Mouse (Mus musculus): Measurements from ENCODE around the gene Nle1. TPM values are rescaled to one million over a fixed set of nuclear protein-coding genes. Genes with fewer than 3 reads are reported as not detected.

Gene Nle1
- polyA plus RNA-seq, 1 experiment: not detected

GRCm38 (mm10) chr11:82852958-82853357, 55.3 kb downstream of the Nle1 start:
- Histone ChIP-seq H3K27ac (ENCODE audit: insufficient read depth, low read depth, low read length) (no peak overlapping the region), H3K4me1 (ENCODE audit: control insufficient read depth, insufficient read depth, low read length) (no peaks in the 10 kb centered on the region), H3K4me3 (ENCODE audit: insufficient read depth, low read depth, low read length) (no peak overlapping the region)
- WGBS: 92% methylated on average over 7 of the region's 7 CpGs
- TF ChIP-seq CTCF (IDR thresholded peaks at IDR 0.05; ENCODE audit: insufficient read depth, low read depth, low read length) (no peak), POLR2A (IDR thresholded peaks at IDR 0.05; ENCODE audit: insufficient read depth, low read depth, low read length) (no peak)

- WGBS: 92% methylated on average over 10 of the region's 10 CpGs
- TF ChIP-seq CTCF (IDR thresholded peaks at IDR 0.05; ENCODE audit: insufficient read depth, low read depth, low read length) (no peak), POLR2A (IDR thresholded peaks at IDR 0.05; ENCODE audit: insufficient read depth, low read depth, low read length) (no peak)
- Histone ChIP-seq H3K4me1 (ENCODE audit: control insufficient read depth, insufficient read depth, low read length) (no peaks in the 10 kb centered on the region), H3K4me3 (ENCODE audit: insufficient read depth, low read depth, low read length) (no peak overlapping the region), H3K27ac (ENCODE audit: insufficient read depth, low read depth, low read length) (no peak overlapping the region)
Measured at GRCm38 (mm10) chr11:82852540-82852939, 55.7 kb downstream of the Nle1 start.

GRCm38 (mm10) chr11:82852115-82852514, 56.1 kb downstream of the Nle1 start:
- no peak overlapping the region for H3K4me3 ChIP-seq (ENCODE audit: insufficient read depth, low read depth, low read length)
- H3K27ac ChIP-seq (ENCODE audit: insufficient read depth, low read depth, low read length): no peak overlapping the region
- WGBS: 92% methylated on average over 11 of the region's 11 CpGs
- H3K4me1 ChIP-seq (ENCODE audit: control insufficient read depth, insufficient read depth, low read length): no peaks in the 10 kb centered on the region
- TF ChIP-seq POLR2A (IDR thresholded peaks at IDR 0.05; ENCODE audit: insufficient read depth, low read depth, low read length) (no peak), CTCF (IDR thresholded peaks at IDR 0.05; ENCODE audit: insufficient read depth, low read depth, low read length) (no peak)

Other genes with a start within 250 kb of the Nle1 start
- gene Cct6b, start 144.1 kb downstream of the Nle1 start, polyA plus RNA-seq (2012; ENCODE audit: insufficient read depth, insufficient read length, low replicate concordance, missing spikeins): not detected in 2 replicates
- gene Zfp830, start 144.1 kb downstream of the Nle1 start, polyA plus RNA-seq (2012; ENCODE audit: insufficient read depth, insufficient read length, low replicate concordance, missing spikeins): not detected in 2 replicates
- not detected in 2 replicates for gene Lig3, start 127.3 kb downstream of the Nle1 start, polyA plus RNA-seq (2012; ENCODE audit: insufficient read depth, insufficient read length, low replicate concordance, missing spikeins)
- gene Rffl, start 37.2 kb downstream of the Nle1 start, polyA plus RNA-seq (2012; ENCODE audit: insufficient read depth, insufficient read length, low replicate concordance, missing spikeins): not detected in 2 replicates
- gene Rad51d, start 17.8 kb downstream of the Nle1 start, polyA plus RNA-seq (2012; ENCODE audit: insufficient read depth, insufficient read length, low replicate concordance, missing spikeins): not detected in 2 replicates
- not detected in 2 replicates for gene Fndc8, start 16.3 kb downstream of the Nle1 start, polyA plus RNA-seq (2012; ENCODE audit: insufficient read depth, insufficient read length, low replicate concordance, missing spikeins)
- not detected in 2 replicates for gene Unc45b, start 2.1 kb upstream of the Nle1 start, polyA plus RNA-seq (2012; ENCODE audit: insufficient read depth, insufficient read length, low replicate concordance, missing spikeins)
- gene Slfn5, start 42.9 kb upstream of the Nle1 start, polyA plus RNA-seq (2012; ENCODE audit: insufficient read depth, insufficient read length, low replicate concordance, missing spikeins): not detected in 2 replicates
- not detected in 2 replicates for gene Slfn9, start 83.4 kb upstream of the Nle1 start, polyA plus RNA-seq (2012; ENCODE audit: insufficient read depth, insufficient read length, low replicate concordance, missing spikeins)
- not detected in 2 replicates for gene Slfn8, start 112.4 kb upstream of the Nle1 start, polyA plus RNA-seq (2012; ENCODE audit: insufficient read depth, insufficient read length, low replicate concordance, missing spikeins)
- not detected in 2 replicates for gene Slfn2, start 156.7 kb upstream of the Nle1 start, polyA plus RNA-seq (2012; ENCODE audit: insufficient read depth, insufficient read length, low replicate concordance, missing spikeins)
- not detected in 2 replicates for gene Slfn1, start 208.4 kb upstream of the Nle1 start, polyA plus RNA-seq (2012; ENCODE audit: insufficient read depth, insufficient read length, low replicate concordance, missing spikeins)

All from olfactory bulb, adult 2 months (tissue).